Mouse (Mus musculus): ENCODE measurements at regions not wholly inside any gene's neighbourhood (a gene's known extent, or its start where the extent isn't known, plus 50 kb on each side); places are given as distances from the start of the nearest gene placed in this dataset.

- peak; percentile 29 for DNase-seq (ENCODE audit: low read depth)
Measured at GRCm38 (mm10) chr3:66646251-66646650, 334.9 kb upstream of the Rsrc1 start.

- no peak for DNase-seq (ENCODE audit: low read depth)
Measured at GRCm38 (mm10) chr3:66649271-66649670, 331.9 kb upstream of the Rsrc1 start.

- DNase-seq (ENCODE audit: low read depth), result no peak
Measured at GRCm38 (mm10) chr3:66650076-66650748, 331.0 kb upstream of the Rsrc1 start.

- DNase-seq (ENCODE audit: low read depth), result no peak
Measured at GRCm38 (mm10) chr3:66650749-66651472, 330.3 kb upstream of the Rsrc1 start.

GRCm38 (mm10) chr3:66652139-66652846 lies 328.9 kb upstream of the Rsrc1 start:
- DNase-seq (ENCODE audit: low read depth), result no peak

GRCm38 (mm10) chr3:66653961-66654360 lies 327.2 kb upstream of the Rsrc1 start:
- DNase-seq (ENCODE audit: low read depth), result no peak

- DNase-seq (ENCODE audit: low read depth), result no peak
Measured at GRCm38 (mm10) chr3:66654860-66655259, 326.3 kb upstream of the Rsrc1 start.

GRCm38 (mm10) chr3:66656458-66656857 lies 324.7 kb upstream of the Rsrc1 start:
- DNase-seq (ENCODE audit: low read depth), result no peak

GRCm38 (mm10) chr3:66660555-66660954 lies 320.6 kb upstream of the Rsrc1 start:
- no peak for DNase-seq (ENCODE audit: low read depth)

- no peak for DNase-seq (ENCODE audit: low read depth)
Measured at GRCm38 (mm10) chr3:66661826-66662618, 319.2 kb upstream of the Rsrc1 start.

GRCm38 (mm10) chr3:66683589-66684286 lies 297.5 kb upstream of the Rsrc1 start:
- DNase-seq (ENCODE audit: low read depth), result no peak

GRCm38 (mm10) chr3:66684287-66684903 lies 296.8 kb upstream of the Rsrc1 start:
- DNase-seq (ENCODE audit: low read depth), result no peak

- no peak for DNase-seq (ENCODE audit: low read depth)
Measured at GRCm38 (mm10) chr3:66685136-66685535, 296.1 kb upstream of the Rsrc1 start.

GRCm38 (mm10) chr3:66687126-66687525 lies 294.1 kb upstream of the Rsrc1 start:
- no peak for DNase-seq (ENCODE audit: low read depth)

- no peak for DNase-seq (ENCODE audit: low read depth)
Measured at GRCm38 (mm10) chr3:66690906-66691522, 290.2 kb upstream of the Rsrc1 start.

- no peak for DNase-seq (ENCODE audit: low read depth)
Measured at GRCm38 (mm10) chr3:66695125-66695524, 286.1 kb upstream of the Rsrc1 start.

GRCm38 (mm10) chr3:66695661-66696253 lies 285.4 kb upstream of the Rsrc1 start:
- DNase-seq (ENCODE audit: low read depth), result no peak

- DNase-seq (ENCODE audit: low read depth), result no peak
Measured at GRCm38 (mm10) chr3:66698083-66698482, 283.1 kb upstream of the Rsrc1 start.

- DNase-seq (ENCODE audit: low read depth), result no peak
Measured at GRCm38 (mm10) chr3:66705766-66706165, 275.4 kb upstream of the Rsrc1 start.

GRCm38 (mm10) chr3:66735468-66735867 lies 245.7 kb upstream of the Rsrc1 start:
- DNase-seq (ENCODE audit: low read depth), result no peak
